Comparison of ENCODE assay signal across 8 mouse cellular contexts in the genomic region with DNA sequence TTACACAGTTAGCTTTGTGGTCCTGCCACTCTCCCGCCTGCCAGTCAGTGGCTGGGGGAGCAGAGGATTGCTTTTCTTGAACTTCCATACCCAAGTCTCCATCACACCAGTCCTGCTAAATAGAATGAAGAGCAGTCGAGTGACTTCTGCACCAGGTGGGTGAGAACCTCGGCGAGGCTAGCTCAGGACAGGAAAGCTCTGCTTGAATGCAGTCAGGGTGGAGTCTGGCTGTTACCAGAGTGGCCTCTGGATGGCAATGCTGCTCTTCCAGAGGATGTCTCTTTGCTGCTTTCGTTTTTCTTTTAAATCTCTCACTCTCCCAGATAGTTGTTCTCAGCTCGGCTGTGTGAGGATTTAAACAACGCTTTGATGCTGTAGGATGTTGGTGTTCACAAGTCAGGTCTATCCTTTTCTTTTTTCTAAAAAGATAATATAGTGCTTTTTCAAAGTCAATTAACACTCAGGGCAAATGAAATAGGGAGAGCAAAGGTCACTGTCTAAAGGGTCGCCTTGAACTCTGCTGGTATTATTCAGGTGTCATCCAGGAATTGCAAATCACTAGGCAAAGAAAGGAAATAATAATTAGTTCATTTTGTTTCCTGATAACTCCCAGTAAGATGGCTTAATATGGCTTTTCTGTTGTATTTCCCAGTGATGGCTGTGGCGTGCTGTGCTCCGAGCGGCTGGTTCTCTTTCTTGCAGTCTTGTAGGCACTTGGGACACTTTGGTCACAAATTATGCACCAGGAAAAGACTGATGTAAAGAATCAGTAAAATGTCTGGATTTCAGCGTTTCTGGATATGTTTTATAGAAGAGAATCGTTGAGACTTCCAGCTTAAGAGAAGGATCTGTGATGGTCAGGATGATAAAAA.
DNase-seq lines count a peak whose midpoint lies in the region; ATAC-seq and TF ChIP-seq lines count a peak whose summit lies in the region.

No protein-coding gene starts in this region.

- intact Hi-C loops in left cerebral cortex, postnatal 10 days (cut with DNase I) = loop anchor here (10.0 kb wide), 1 partner anchor 1654 kb away; no protein-coding TSS in a partner anchor

- H3K4me3 ChIP-seq in forebrain, embryonic 16.5 days (replicated peaks; ENCODE audit: low read length) = no peak overlapping the region
- 0 out of 2 replicates have a peak overlapping the region, but pooled peaks have one; percentile 6 for H3K4me3 ChIP-seq in hindbrain, postnatal 0 days (ENCODE audit: low read length)
- H3K4me3 ChIP-seq in midbrain, embryonic 15.5 days = no peak overlapping the region
- no peak overlapping the region for H3K4me3 ChIP-seq in testis, adult 2 months (ENCODE audit: control insufficient read depth, low read depth, low read length)
- no peak overlapping the region for H3K4me3 ChIP-seq in thymus, adult 2 months (ENCODE audit: control insufficient read depth, insufficient read depth, low read length)

- peak; percentile 92 for TF ChIP-seq CTCF in hindbrain, postnatal 0 days (IDR thresholded peaks at IDR 0.05; ENCODE audit: low read depth)
- TF ChIP-seq CTCF in testis, adult 2 months (IDR thresholded peaks at IDR 0.05; ENCODE audit: control insufficient read depth, insufficient read depth, insufficient replicate concordance, low read depth, low read length) = peak; percentile 48; the same call in 1 of the 2 replicates
- no peak for TF ChIP-seq CTCF in thymus, adult 2 months (IDR thresholded peaks at IDR 0.05; ENCODE audit: borderline replicate concordance, control insufficient read depth, extremely low read depth, insufficient read depth, low read length, poor library complexity)

- no peaks in the 10 kb centered on the region for H3K9me3 ChIP-seq in forebrain, embryonic 16.5 days (ENCODE audit: control insufficient read depth, low read length)
- H3K9me3 ChIP-seq in hindbrain, postnatal 0 days (ENCODE audit: low read length) = no peaks in the 10 kb centered on the region
- H3K9me3 ChIP-seq in midbrain, embryonic 15.5 days = no peaks in the 10 kb centered on the region

- no peaks in the 10 kb centered on the region for H3K36me3 ChIP-seq in forebrain, embryonic 16.5 days (ENCODE audit: control insufficient read depth, insufficient read depth)
- H3K36me3 ChIP-seq in hindbrain, postnatal 0 days (ENCODE audit: insufficient read depth, low read length) = no peaks in the 10 kb centered on the region
- no peaks in the 10 kb centered on the region for H3K36me3 ChIP-seq in midbrain, embryonic 15.5 days (replicated peaks)
- no peaks in the 10 kb centered on the region for H3K36me3 ChIP-seq in testis, adult 2 months (ENCODE audit: control insufficient read depth, insufficient read depth, low read length)
- H3K36me3 ChIP-seq in thymus, adult 2 months (ENCODE audit: control insufficient read depth, insufficient read depth, low read length) = no peaks in the 10 kb centered on the region

- TF ChIP-seq POLR2A in testis, adult 2 months (IDR thresholded peaks at IDR 0.05; ENCODE audit: control insufficient read depth, low read depth, low read length) = no peak
- no peak for TF ChIP-seq POLR2A in thymus, adult 2 months (IDR thresholded peaks at IDR 0.05; ENCODE audit: control insufficient read depth, extremely low read depth, insufficient read depth, low read length, poor library complexity)

- peaks cover 5% of the 10 kb centered on the region for H3K4me1 ChIP-seq in forebrain, embryonic 16.5 days (replicated peaks; ENCODE audit: control insufficient read depth, insufficient read depth, low read length)
- no peaks in the 10 kb centered on the region for H3K4me1 ChIP-seq in hindbrain, postnatal 0 days (ENCODE audit: insufficient read depth, low read length)
- H3K4me1 ChIP-seq in midbrain, embryonic 15.5 days = 0 out of 2 replicates have a peak, but pooled peaks cover 12% of the 10 kb centered on the region
- no peaks in the 10 kb centered on the region for H3K4me1 ChIP-seq in testis, adult 2 months (ENCODE audit: control insufficient read depth, insufficient read depth, low read length)
- H3K4me1 ChIP-seq in thymus, adult 2 months (replicated peaks; ENCODE audit: control insufficient read depth, insufficient read depth, low read length) = no peaks in the 10 kb centered on the region

- WGBS in forebrain, embryonic 16.5 days = 31% methylated on average over 13 of the region's 13 CpGs
- WGBS in hindbrain, postnatal 0 days = 31% methylated on average over 13 of the region's 13 CpGs
- WGBS in midbrain, embryonic 15.5 days = 25% methylated on average over 13 of the region's 13 CpGs
- 52% methylated on average over 13 of the region's 13 CpGs for WGBS in thymus, adult 2 months

- peak; percentile 8 for DNase-seq in R1 (ENCODE audit: low read depth, low spot score)
- peak; percentile 13 to 27 for DNase-seq in cerebellum, adult 18-20 months
- peak; percentile 88 for DNase-seq in hindbrain, postnatal 0 days (ENCODE audit: low spot score)
- DNase-seq in left cerebral cortex, postnatal 10 days (ENCODE audit: extremely low spot score in 1 of 2, low spot score in 2 of 2) = peak; percentile 60 to 61
- DNase-seq in thymus, adult 2 months = no peak

- no peaks in the 10 kb centered on the region for H3K27me3 ChIP-seq in forebrain, embryonic 16.5 days (replicated peaks; ENCODE audit: control insufficient read depth, insufficient read depth, low read length)
- H3K27me3 ChIP-seq in hindbrain, postnatal 0 days (ENCODE audit: insufficient read depth, low read length) = no peaks in the 10 kb centered on the region
- no peaks in the 10 kb centered on the region for H3K27me3 ChIP-seq in midbrain, embryonic 15.5 days (replicated peaks)
- no peaks in the 10 kb centered on the region for H3K27me3 ChIP-seq in testis, adult 2 months (ENCODE audit: control insufficient read depth, insufficient read depth, low read length)
- no peaks in the 10 kb centered on the region for H3K27me3 ChIP-seq in thymus, adult 2 months (ENCODE audit: control insufficient read depth, insufficient read depth, low read length)

- peak overlapping the region; percentile 34 for H3K4me2 ChIP-seq in forebrain, embryonic 16.5 days (ENCODE audit: low read length)
- peak overlapping the region; percentile 41 for H3K4me2 ChIP-seq in hindbrain, postnatal 0 days (ENCODE audit: low read depth, low read length)
- H3K4me2 ChIP-seq in midbrain, embryonic 15.5 days = peak overlapping the region; percentile 22; the same call in 1 of the 2 replicates

- no peak overlapping the region for H3K9ac ChIP-seq in forebrain, embryonic 16.5 days (replicated peaks; ENCODE audit: low read depth, low read length)
- H3K9ac ChIP-seq in hindbrain, postnatal 0 days (replicated peaks; ENCODE audit: low read length) = no peak overlapping the region
- no peak overlapping the region for H3K9ac ChIP-seq in midbrain, embryonic 15.5 days

- peak; percentile 97 for ATAC-seq in forebrain, embryonic 16.5 days
- peak; percentile 91 for ATAC-seq in hindbrain, postnatal 0 days
- peak; percentile 96 for ATAC-seq in midbrain, embryonic 15.5 days (replicated peaks)

- H3K27ac ChIP-seq in forebrain, embryonic 16.5 days (ENCODE audit: low read length) = no peak overlapping the region
- H3K27ac ChIP-seq in hindbrain, postnatal 0 days = peak overlapping the region; percentile 6; the same call in 1 of the 2 replicates
- peak overlapping the region; percentile 51 for H3K27ac ChIP-seq in midbrain, embryonic 15.5 days
- no peak overlapping the region for H3K27ac ChIP-seq in testis, adult 2 months (ENCODE audit: control insufficient read depth, insufficient read depth, low read depth, low read length)
- no peak overlapping the region for H3K27ac ChIP-seq in thymus, adult 2 months (ENCODE audit: control insufficient read depth, insufficient read depth, low read length)

Comparison
In these comparisons a context has a peak if more than half of its experiments do, and no peak if none do; other contexts are left out.
1. H3K27ac ChIP-seq: peak in hindbrain, postnatal 0 days (single experiment) and midbrain, embryonic 15.5 days (single experiment); none in forebrain, embryonic 16.5 days (single experiment), testis, adult 2 months (single experiment) and thymus, adult 2 months (single experiment).
2. Peak in every context shown above with its lines, with median percentiles within 50 percentile points of each other: ATAC-seq and H3K4me2 ChIP-seq.